Mouse (Mus musculus) layer of hippocampus, adult 18-20 months (tissue): ENCODE results near the gene Cdh23. TPM values are rescaled to one million over a fixed set of nuclear protein-coding genes. Genes with fewer than 3 reads are reported as not detected.

Source experiments
- DNase-seq, 2 experiments: peaks; one replicate each; pipeline ENCODE4 v3.0.0; 2022; ENCODE audit warnings: low spot score in 2 of 2
- total RNA-seq, 2 experiments: library from RNA; stranded (reverse); gene quantifications; 2 replicates each; pipeline ENCODE4 v1.2.3; 2021

Gene Cdh23
- total RNA-seq, 2 experiments from 2014 or later = 5.8 to 5.9 TPM

DNA sequence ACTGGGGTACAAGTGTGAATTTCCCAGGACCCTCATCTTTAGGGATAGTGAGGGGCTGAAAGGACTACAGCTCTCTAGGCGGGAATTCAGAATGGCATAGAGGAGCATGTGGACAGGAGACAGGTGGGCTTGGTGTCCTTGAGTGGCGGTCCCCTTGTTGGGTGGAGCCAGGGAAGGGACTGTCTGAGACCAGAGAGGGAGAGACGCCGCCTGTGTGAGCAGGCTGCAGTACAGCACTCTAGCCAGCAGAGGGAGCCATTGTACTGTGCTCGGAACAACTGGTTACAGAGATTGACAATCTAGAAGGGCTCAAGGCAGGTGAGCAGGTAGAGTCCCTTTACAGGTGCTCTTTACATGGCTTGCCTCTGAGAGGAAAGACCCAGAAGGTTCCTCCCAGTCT is 288.5 kb downstream of the Cdh23 start:
- peak; percentile 54 to 74 for DNase-seq

DNA sequence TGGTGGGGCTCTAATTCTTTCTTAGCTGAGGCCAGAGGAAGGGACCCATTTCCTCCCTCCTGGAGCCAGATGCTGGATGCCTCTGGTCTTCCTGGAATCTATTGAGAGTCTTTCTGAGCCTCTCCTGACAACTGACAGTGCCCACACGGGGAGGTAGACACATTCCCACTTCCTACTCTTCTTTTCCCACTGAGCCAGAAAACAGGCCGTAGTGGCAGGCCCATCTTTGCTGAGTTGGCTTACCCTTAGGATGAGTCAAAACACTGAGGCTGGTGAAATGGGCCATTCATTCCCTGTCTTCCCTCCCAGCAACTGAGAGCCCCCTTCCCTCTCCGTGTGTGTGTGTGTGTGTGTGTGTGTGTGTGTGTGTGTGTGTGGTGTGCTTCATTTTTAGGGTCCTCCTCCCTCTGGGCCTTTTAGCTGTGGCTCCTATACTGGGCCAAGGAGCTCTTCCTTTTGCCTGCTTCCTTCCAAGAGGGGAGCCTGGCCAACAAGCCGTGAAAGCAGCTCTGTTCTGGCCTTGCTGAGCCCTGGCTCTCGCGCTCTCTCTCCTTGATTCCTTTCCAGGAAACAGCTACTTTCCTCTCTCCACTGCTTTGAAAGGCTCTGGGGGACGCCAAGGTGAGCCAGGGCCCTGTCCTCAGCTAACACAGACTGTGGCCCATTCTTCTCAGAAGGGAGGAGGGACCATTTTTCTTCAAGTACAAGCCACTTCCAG is 290.7 kb downstream of the Cdh23 start:
- DNase-seq = peak in 1 of 2 experiments; percentile 46

DNA sequence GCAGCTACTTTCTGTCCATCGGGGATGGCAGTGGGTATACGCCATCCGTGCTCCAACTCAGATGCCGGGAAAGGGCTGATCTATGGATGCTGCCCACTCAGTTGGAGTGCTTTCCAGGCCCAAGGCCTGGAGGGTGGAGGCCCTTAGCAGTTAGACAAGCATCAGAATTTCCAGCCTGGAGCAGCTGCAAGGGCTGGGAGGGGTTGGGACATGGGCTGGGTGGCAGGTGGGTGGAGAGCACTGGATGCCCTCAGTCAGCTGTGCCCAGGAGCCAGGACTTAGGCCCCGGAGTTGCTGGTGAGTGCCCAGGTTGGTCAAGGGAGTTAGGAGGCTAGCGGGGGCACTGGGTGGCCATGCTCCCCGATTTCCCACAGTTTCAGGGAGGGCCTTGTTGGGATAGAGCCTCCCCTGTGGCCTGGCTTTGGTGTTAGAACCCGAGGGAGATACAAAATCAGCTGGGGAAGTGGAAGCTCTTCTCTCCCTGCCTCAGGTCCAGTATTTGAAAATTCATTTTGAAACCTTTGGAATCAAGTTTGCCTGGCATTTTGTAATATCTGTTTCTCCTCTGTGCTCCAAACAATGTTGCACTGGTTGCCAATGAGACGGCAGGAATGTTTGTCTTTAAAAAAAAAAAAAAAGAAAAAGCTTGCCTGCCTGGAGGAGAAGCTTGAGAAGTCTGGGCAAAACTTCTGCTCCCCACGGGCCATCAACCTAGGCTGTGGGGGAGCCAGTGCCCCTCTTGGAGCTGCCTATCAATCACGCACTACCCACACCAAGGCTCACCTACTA is 295.6 kb downstream of the Cdh23 start:
- no peak for DNase-seq

DNA sequence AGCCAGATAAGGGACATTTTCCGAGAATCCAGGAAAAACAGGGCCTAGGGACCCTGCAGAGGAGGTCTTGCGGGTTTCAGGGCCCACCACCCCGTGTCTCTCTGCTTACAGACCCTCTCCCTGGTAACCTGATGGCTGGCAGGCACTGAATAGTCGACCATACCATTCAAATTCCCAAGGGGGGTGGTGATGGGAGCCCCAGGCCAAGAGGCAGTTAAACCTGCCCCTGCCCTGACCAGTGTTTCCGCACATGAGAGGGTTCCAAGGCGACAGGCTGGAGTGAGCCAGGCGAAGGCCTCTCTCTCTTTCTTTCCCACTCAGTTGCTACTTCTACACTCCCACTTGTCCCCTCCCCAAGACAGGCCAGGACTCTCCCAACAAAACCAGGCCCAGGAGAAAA is 296.8 kb downstream of the Cdh23 start, which contains the start of gene Gm17455:
Gene Gm17455 (plus strand): TSS at position 278 of the 400 bp plus-strand sequence.
- no peak for DNase-seq

DNA sequence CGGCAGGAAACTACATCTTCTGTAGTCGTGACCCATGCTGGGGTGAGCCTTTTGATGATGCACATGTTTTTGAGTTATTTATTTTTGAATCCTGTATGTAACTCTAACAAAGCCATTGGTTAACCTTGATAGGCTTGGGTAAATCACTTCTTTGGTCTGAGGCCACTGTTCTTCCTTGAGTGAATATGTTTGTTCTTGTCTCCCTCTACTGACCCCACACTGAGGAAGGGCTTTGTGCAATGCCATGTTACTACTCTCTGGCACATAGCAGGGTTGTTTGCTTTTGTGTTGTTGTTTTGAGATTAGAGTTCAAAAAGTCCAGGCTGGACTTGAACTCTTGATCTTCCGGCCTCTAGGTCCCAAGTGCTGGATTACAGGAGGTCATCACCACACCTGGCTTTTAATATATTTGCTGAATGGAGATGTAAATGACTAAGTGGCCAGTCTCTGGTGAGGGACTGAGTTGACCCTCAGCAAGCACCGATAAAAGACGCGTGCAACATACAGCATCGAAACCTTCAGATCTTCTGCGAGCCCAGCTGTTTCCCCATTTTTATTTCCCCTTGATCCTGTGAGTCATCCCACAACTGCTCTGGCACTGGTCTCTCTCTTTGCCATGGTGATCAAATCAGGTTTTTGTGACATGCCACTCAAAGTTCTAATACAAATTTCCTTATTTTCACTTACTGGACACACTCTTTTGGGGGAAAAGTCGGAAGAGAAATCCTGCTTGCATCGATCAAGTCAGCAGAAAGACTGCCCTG is 298.1 kb downstream of the Cdh23 start:
- no peak for DNase-seq

DNA sequence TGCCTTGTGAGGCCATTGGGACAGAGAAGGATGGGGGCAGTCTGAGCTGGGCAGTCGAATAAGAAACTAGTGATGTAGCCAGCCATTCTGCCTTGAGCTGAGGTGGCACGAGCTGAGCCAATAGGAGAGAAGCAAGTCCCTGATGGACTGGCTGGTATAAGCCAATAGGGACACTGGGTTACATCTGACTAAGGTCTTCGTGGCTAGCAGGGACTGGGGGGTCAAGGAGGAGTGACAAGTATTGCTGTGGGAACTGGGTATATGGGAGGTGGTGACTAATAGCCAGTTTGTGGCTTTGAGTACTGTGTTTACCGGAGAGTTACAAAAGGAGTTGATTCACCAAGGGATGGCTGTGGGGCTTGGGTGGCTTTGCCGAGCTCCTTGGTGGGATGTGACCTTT is 300.7 kb downstream of the Cdh23 start:
- DNase-seq = no peak

DNA sequence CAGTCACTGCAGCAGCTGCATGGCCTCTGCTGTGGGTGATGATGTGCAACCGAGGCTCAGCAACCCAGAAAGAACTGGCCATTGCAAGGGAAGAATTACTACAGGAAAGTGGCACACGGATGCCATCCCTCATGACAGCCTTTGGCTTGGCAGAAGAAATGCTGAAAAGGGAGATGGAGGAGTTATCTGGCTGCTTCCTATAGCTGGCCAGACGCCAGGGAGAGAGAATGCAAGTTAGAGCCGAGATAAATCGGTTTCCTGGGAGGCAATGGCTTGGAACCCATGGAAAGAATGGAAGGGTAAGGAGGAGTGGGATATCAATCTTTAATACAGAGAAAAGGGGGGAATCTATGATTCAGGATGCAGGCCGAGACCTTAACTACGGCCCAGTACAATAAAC is 301.4 kb downstream of the Cdh23 start:
- DNase-seq = no peak

DNA sequence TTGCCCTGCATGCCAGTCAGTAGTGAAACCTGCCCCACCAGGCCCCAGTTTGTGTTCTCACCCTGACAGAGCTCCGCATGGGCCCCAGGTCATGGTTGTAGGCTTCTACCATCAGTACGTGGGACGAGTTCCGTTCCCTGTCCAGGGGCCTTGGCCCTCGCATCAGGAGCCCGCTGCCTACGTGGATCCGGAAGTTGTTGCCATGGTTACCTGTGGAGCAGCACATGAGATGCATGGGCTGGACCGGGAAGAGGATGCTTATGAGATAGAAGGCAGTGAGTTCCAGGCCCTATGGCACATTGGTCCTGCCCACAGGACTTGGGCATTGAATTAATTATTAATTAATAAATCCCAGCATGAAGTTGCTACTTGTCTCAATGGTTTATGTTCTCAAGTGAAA is 304.6 kb downstream of the Cdh23 start:
- DNase-seq = no peak

DNA sequence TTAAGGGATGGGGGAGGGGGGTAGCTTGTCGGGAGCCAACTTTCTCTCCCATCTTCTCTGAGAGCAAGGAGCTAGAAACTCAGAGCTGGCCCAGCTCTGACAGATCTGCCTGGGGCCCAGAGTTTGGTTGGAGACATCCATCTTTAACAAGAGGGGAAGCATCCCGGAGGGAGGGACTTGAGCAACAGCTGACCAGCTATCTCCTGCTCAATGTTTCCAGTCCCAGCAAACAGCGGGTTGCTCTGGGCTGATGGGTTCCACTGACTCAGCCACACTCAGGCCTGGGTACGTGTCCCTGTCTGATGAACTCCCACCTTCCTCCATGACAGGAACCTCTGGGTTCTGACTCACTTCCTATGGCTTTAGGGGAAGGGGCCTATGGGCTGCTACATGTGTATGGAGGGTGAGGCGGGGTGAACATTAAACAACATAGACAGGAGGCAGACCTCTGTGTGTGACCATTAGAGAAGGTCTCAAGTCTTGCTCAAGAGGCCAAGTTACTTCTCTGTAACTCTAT is 305.3 kb downstream of the Cdh23 start:
- DNase-seq = no peak

DNA sequence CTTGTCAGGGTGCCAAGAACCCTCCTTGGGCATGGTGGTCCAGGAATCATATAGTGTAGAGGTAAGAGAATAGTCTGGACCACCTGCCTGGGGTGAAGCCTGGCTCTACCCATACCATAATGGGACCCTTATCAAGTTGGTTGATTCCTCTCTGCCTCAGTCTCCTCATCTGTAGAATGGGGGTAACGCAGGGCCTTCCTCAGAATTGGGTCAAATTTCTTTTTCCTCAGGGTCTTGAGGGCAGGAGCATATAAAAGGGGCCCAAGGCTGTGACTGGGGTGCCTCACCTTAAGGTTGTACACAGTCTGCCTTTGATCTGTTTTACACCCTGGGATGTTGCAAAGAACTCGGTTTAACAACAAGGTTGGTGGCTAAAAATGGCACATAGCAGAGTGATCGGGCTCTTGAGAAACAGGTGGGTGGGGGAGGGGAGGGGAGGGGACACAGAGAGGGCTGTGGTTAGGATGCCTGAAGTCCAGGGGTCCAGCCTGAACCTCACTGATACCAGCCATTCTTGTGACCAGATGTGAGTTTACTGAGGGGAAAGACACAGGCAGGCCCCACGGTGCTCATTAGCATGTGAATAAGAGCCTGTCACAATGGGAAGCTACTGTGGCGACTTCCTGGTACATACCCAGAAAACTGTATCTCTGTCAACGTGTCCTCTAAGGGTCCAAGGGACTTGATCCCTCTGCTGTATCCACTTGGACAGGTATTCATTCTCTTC is 305.9 kb downstream of the Cdh23 start:
- DNase-seq = no peak

DNA sequence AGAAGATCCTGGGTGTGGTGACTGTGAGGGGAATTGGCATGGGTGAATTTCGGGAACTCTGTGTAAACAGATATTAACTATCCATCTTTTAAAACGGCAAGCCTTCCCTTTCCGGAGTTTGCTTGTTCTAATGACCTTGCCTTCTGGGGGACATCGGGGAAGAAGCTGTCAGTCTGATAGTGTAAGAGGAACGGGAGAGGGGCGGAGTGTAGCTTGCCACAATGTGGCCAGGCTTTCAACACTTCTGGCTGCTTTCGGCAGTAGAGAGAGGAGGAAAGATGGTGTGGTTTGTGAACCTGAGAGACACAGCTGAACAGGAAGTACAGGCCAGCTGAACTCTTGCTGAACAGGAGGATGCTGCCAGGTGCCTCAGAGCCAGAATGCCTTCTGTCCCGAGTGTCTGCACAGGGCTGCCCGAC is 306.8 kb downstream of the Cdh23 start:
- DNase-seq = no peak

DNA sequence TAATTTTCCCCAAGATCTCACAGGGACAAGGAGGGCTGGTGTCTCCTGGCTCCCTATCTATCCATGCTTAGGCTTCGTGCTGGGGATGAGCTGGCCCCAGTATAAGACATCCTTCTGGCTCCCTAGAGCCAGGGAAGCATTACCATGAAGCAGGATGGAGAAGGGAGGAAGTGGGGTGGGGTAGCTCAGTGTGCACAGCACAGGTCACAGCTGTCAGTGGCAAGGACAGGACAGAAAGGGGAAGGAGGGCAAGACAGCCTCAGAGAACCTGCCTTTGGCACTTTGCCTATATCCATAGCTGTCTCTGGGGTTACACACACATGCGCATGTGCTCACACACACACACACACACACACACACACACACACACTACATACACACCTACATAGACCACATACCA is 308.0 kb downstream of the Cdh23 start:
- no peak for DNase-seq

DNA sequence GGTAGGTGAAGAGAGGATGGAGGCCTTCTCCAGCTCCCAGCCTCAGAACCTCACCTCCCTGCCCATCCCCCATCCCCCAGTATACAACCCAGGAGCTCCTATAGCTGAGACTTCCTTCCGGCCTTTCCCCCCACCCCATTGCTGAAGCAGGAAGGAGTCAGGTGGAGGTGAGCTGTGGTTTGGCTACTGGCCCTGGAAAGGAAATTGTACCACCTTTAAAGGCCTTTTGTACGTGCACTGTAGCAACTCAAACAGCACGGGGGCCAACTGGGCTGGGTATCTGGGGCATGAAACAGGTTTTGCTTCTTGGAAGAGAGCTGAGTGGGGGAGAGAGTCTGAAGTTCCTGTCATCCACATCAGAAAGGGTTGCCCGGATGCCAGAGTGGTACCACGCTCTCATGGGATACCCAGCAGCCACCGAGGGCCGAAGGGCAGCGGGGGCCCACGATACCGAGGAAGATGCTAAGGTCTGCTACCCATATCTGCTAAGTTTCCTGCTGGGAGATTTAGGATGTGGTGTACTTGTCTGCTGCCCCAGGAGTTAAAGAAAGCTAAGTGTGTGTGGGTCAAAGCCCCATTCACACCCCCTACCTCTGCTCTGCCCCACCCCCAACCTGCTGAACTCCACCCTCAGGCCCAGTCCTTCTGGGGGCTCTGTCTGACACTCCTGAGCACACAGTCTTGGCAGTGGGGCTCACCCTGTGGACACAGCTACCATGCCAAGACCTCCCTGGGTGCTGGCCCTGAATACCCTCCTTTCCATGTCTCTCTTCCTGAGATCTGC is 315.0 kb downstream of the Cdh23 start:
- DNase-seq = no peak

DNA sequence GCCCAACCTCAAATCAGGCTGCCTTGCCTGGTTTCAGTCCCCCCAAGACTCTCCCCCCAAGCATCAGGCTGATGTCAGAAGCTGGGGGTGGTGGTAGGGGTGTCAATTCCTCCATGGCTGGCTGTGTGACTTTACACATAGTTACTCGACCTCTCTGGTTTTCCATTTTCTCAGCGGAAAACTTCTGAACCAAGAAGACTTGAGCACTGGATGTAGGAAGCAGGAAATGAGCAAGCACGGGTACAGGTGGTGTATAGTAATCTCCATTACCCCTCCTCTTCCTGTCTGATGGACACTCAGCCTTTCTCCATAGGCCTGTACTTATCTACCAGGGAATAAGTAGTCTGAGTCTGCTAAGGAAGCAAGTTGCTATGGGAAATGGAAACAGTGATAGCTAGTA is 316.1 kb downstream of the Cdh23 start:
- DNase-seq = no peak

DNA sequence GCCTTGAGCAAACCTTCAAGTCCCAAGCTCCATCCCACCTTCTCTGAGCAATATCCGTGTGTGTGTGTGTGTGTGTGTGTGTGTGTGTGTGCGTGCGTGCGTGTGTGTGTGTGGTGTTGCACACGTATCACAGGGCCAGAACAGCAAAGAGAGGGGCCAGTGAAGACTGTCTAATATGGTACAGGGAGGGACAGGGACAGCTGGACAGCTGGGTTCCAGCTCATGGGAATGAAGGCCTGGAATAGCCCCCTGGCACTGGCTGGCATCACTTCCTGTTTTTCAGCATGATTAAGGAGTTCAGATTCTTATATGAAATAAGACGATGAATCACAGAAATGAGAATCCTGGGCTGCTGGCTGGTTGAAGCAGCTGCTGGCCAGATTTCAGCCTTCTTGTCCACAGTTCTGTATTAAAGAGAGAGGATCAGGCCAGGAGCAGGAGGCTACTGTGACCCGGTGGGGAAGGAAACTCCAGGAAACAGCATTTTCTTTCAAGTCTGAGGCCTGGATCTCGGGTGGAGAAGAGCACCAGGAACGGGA is 316.8 kb downstream of the Cdh23 start:
- DNase-seq = no peak

DNA sequence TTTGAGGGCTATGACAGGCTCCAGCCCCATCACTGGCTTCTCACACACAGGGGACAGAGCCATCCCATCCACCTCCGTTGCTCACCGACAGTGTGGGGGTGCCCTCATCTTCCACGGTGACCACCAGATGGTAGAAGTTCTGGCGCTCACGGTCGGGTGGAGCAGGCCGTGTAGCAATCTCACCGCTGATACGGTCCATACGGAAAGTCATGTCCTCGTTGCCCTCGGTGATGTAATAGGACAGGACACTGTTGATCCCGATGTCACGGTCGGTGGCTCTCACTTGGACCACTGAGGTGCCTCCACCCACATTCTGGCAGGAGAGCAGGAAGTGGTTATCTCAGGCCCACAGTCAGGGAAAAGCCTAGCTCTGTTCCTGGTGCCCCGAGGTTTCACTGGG is 319.6 kb downstream of the Cdh23 start:
- no peak for DNase-seq

DNA sequence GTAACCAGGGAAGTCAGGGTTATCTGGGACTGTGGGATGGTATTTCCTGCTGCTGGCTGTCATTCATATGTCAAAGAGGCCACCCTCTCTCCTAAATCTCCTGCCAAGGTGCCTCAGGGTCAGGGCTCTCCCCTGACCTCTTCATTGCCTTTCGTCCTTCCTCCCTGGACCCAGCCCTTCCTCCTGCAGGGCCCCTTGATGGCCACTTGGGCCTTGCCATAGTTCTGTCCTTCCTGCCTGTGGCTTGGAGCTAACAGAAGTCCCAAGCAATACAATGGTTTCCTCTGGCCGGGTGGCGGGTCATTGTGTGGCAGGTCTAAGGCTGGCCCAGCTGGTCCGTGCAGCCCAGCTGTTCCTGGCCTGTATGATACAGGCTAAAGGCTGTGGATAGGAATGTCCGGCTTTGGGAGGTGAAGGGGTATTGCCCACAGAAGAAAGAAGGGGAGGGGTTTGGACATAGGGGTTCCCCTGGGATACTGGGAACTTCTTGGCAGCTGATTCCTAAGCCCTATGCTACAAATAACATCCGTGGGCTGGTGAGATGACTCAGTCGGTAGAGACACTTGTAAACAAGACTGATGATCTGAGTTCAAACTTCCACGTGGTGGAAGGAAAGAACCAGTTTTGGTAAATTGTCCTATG is 322.2 kb downstream of the Cdh23 start:
- DNase-seq = peak in 1 of 2 experiments; percentile 27

DNA sequence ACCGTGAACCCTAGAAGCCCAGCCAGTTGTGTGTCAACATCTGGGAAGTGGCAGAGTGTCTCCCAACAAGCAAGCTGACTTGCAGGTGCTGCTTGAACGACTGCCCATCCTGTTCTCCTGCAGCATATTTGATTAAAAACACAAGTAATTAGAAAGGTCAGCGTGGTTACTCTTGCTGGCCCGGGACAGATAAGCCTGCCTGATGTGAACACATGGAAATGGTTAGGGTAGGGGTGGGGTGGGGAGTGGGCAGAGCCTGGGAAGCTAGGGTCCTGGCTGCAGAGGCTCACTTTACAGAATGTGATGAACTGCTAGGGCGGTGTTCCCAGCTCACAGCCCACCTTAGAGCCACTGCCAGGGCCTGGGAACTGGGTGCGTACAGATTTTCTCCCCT is 322.8 kb downstream of the Cdh23 start:
- no peak for DNase-seq

DNA sequence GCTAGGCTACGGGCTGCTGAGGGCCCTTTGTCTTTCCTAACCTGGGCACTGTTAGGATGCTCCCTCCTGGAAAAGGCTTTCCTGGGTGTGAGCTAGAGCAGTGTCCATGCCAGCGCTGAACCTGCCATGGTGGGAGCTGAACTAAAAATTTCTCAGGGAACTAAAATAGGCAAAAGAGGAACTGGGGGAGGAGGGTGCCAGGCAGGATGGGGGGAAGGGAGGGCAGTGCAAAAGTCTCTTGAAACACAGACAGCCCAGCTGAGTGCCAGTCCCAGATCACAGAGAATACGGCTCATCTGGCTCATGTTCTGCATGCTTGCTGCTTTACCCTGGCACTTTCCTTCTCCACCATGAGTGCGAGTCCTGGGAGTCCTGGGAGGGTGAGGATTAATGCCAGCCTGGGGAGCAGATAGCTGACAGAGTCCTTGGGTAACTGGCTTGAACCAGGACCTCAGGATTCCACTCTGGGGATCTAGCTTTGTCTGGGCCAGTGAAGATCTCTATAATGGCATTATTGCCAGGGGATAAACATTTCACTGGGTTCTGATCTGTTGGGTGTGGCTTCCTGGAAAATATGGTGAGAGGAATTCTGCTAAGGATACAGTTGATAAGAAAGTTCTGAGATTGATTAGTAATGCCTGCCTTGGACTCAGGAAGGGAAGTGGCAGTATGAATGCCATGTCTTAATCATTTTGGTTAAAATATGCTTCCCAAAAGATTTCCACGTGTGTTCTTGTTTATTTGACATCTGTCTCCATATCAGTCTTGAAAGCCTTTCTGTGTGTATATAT is 324.5 kb downstream of the Cdh23 start:
- no peak for DNase-seq
